Mouse (Mus musculus) embryo, embryonic 11.5 days (tissue): ENCODE measurements around the gene Hps4.
"Not testable (repeated sequence)": the region's sequence is repeated elsewhere in the genome, so short reads cannot be mapped to it uniquely, and the experiment has no call there.

Experiments used
- DNase-seq: peaks from one replicate; pipeline ENCODE4 v3.0.0-alpha.2; 2012; ENCODE audit warnings: low read depth, low spot score

Hps4 gene

GRCm38 (mm10) chr5:112342463-112343204 is at the start of gene Hps4, which contains the start of gene Srrd:
Gene Hps4, plus strand, starts transcription at chr5:112343083.
Gene Srrd, minus strand, starts transcription at chr5:112343040.
- DNase-seq = peak; percentile 73

DNA sequence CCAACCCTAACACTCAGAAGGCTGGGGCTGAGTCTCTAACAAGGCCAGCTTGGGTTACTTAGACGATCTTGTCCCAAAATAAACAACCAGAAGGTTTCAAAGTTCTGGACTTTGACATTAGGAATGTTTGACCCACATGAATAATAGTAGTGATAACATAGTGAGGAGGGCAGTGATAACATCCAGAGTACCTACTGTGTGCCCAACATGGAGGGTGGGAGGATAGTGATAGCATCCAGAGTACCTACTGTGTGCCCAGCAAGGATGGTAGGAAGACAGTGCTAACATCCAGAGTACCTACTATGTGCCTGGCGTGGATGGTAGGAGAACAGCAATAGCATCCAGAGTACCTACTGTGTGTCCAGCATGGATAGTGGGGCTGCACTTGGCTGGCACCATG is 49.1 kb upstream of the Hps4 start:
- DNase-seq = no peak

- DNase-seq = no peak
Observed at GRCm38 (mm10) chr5:112294696-112295095, 48.2 kb upstream of the Hps4 start.

GRCm38 (mm10) chr5:112295162-112295561 is 47.7 kb upstream of the Hps4 start:
- DNase-seq = no peak

DNA sequence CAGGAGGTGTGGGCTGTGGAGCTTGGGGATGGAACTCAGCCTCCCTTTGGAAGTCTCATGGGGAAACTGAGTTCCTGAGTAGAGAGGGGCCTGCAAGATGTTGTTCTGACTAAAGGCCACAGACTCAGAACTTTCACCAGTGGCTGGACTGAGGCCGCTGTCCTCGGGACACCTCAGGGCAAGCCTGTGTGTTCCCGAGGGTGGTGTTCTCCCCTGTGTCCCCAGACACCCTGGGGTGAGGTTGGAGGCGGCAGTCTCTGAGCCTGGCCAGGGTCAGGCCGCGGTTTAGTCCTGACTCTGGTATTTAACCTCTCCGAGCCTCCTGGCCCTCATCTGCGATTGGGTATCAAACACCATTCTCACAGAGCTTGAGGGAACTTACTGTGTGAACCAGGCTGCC is 47.3 kb upstream of the Hps4 start:
- DNase-seq = no peak

DNA sequence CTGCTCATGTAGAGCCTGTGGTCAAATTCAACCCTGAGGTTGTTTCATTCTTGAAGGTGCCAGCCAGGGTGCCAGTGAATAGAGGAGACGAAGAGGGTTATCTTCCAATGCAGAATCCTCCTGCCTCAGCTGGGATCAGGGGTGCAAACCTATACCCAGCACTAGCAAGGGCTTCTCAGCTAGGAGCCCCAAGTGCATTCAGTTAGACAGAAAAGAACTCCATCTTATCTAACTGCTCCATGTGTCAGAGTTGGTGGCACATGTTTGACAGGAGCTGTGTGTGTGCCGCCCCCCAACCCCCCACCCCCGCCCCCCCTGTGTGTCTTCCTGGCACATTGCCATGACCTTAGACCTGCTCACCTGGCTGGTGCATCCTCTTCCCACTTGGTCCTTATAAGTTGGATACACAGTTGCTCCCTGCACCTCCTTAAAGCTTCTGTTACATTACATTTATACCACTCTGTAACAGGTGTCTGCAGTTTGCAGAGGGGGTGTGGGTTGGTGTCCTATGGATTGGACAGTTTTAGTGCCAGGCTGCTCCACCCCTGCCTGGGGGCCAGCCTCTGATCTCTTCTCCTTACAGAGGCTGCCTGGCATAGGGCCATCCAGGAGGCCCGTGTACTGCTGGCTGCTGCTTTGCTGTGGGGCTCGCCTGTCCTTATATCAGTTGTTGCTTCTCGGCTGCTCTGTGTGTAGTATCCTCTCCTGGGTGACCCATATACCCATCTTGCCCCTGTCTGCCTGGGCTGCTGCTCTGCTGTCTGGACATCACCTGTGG is 46.3 kb upstream of the Hps4 start:
- no peak for DNase-seq

DNA sequence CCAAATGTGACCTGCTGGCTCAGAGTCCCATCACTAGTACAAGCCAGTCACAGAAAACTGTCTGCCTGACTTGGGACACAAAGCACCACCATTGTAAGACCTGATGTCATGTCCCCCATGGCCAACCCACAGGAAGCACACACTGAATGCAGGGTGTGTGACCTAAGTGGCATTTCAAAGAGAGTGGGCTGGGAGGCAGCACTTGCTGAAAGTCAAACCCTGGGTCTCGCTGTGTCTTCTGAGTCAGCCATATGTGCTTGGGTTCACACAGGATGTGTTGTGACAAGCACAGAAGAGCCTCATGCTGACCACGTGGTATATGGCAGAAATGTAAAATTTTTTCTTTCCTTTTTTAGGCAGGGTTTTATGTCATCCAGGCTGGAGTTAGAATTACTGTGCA is 45.6 kb upstream of the Hps4 start:
- DNase-seq = no peak

- DNase-seq = no peak
Observed at GRCm38 (mm10) chr5:112298226-112298988, 44.5 kb upstream of the Hps4 start.

- no peak for DNase-seq
Observed at GRCm38 (mm10) chr5:112299399-112299798, 43.5 kb upstream of the Hps4 start.

DNA sequence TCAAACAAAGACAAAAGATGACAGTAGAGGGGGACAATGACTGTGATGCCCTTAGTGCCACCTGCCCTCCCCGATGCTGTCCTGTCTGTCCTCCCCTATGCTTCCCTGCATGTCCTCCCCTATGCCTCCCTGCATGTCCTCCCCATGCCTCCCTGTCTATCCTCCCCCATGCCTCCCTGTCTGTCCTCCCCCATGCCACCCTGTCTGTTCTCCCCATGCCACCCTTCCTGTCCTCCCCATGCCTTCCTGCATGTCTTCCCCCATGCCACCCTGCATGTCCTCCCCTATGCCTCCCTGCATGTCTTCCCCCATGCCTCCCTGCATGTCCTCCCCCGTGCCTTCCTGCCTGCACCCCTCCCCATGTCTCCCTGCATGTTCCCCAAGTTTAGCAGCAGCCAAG is 42.8 kb upstream of the Hps4 start:
- no peak for DNase-seq

GRCm38 (mm10) chr5:112300721-112301308 is 42.1 kb upstream of the Hps4 start:
- DNase-seq = no peak

DNA sequence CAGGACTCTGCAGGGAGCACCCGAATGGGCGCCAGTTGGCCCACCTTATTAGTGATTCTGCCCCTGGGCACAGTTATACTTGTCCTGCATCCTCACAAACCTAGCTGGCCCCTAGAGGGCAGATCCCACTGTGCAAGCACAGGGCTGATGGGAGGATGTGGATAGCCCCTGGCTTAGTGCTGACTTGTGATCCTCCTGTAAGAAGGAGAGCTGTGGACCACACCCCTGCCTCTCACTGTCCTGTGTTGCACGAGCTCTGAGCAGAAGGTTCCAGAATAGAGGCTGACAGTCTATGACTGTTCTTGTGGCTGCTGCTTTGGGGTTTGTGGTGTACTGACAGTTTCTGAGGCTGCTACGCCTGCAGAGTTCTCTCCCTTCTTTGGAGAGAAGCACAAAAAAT is 41.2 kb upstream of the Hps4 start:
- DNase-seq = no peak

- no peak for DNase-seq
Observed at GRCm38 (mm10) chr5:112302310-112302709, 40.6 kb upstream of the Hps4 start.

DNA sequence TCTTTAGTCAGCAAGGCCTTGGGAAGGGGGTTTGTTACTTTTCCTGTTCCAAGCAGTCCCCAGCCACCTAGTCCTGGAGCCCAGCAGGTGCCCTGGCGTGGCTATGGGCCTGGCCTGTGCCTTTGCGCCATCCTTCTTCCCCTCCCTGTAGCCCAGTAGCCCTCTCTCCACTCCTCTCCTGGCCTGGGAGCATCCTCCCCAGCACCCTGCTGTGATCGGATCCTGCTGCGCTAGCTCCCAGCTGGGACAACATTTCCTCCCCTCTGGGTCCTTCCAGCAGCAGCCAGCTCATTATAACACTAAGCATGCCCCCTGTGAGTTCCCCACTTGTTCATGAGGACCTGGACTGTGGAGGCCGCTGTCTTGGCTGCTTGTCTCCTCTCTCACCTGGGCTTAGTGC is 37.0 kb upstream of the Hps4 start:
- DNase-seq = no peak

DNA sequence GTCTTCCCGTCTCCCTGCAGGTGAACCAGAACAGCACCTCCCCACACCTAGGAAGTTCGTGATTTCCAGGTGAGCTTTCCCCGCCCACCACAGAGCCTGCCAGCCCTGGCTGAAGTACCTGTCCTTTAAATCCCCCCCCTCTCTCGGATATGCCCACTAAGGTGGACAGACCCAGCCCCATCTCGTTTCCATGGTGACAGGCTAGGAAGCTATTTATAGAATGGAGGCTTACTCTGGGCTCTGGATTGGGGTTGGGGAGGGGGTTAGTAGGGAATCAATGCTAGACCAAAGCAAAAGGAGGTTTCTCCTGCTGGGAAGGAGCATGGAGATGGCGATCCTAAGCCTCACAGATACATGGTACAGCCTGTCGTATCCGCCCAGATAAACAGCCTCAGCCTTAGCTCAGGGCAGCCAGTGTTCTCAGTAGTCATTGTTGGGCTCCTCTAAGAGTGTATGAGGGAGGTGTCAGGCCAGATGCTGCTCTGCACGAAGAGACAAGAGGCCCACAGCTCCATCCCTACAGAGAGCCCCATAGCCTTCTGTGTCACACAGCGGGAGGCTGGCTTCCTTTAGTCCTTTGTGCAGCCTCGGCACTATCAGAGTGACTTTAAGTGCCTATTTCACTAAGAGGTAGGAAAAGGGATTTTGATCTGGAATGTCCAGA is 29.5 kb upstream of the Hps4 start:
- DNase-seq = no peak

DNA sequence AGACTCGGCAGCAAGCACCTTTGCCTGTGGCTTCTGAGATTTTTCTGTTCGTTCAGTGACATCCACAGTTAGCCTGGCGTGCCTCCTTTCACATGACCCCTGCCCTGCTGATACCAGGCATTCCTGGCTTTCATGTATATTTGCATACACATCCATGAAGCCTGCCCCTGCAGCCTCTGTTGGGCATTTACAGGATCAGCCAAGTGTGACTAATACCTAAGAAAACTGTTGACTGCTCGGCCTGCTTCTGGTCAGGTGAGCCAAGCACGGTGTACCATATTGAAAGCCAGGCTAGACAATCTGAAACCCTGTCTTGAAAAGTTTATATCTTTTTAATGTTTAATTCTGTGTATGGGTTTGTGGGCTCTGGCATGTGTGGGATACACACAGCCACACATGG is 26.4 kb upstream of the Hps4 start:
- DNase-seq = no peak

- DNase-seq = no peak
Observed at GRCm38 (mm10) chr5:112317328-112317727, 25.6 kb upstream of the Hps4 start.

DNA sequence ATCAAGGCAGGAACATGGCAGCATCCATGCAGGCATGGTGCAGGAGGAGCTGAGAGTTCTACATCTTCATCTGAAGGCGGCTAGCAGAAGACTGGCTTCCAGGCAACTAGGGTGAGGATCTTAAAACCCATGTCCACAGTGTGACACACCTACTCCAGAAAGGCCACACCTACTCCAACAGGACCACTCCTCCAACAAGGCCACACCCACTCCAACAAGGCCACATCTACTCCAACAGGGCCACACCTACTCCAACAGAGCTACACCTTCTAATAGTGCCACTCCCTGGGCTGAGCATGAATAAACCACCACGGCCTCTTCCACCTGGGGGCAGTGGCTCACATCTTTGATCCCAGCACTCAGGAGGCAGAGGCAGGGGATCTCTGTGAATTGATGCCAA is 23.5 kb upstream of the Hps4 start:
- DNase-seq = not testable (repeated sequence)

- no peak for DNase-seq
Observed at GRCm38 (mm10) chr5:112320379-112320778, 22.5 kb upstream of the Hps4 start.

GRCm38 (mm10) chr5:112320936-112321335 is 21.9 kb upstream of the Hps4 start:
- DNase-seq = no peak

DNA sequence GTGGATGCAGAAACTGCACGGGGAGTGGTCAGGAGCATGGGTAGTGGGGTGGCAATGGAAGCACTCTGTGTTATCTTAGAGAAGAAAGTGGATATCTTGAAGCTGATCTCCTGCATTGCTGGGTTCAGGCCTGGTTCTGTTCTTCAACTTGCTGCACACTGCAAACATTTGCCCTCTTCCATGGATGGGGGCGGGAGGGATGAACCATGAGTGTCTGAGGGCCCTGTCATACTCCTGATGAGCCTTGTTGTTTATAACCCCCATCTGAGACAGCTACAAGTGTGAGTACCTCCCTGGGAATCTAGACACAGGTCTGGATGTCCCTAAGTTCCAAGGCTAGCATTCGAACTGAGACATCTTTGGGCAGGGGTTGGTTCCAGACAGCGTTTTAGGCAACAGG is 21.5 kb upstream of the Hps4 start:
- DNase-seq = no peak
